Mouse (Mus musculus): ENCODE data around the gene Gpi1.
"Not testable (repeated sequence)": the region's sequence is repeated elsewhere in the genome, so short reads cannot be mapped to it uniquely, and the experiment has no call there.

The Gpi1 gene

DNA sequence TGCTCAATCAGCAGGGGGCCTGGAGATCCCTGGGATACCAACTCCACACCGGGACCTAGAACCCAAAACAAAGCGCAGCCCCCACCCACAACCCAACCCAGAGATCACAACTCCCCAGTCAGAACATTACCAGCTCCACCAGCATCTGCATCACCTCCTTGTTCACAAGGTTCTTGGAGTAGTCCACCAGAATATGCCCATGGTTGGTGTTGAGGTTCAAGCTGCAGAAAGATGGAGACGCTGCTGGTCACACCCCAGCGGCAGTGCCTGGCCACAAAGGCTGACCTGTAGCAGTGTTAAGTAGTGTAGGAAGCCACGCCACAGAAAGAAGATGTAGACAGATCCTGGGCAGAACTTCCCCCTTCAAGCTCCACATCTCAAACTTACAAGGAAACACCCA is 983 bp downstream of the Gpi1 start:
- DNase-seq (ENCODE audit: low spot score), result no peak

DNA sequence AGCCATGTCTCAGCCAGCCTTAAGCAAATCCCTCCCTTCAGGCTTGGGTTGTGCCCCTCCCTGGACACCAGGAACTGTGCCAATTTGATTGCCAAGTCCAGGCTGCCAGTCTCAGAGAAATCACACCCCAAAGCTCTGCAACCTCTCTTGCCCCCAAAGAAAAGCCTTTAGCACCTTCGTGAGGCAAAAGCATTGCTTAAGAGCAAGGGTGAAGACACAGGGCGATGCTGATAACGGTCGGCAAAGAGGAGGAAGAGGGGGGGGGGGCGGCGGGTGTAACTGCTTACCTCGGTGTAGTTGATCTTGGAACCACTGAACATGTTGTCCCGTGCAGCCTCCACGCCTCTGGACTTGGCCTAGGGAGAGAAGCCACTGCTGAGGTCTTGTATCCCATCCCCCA is 1.5 kb downstream of the Gpi1 start:
- no peak for DNase-seq (ENCODE audit: low spot score)

DNA sequence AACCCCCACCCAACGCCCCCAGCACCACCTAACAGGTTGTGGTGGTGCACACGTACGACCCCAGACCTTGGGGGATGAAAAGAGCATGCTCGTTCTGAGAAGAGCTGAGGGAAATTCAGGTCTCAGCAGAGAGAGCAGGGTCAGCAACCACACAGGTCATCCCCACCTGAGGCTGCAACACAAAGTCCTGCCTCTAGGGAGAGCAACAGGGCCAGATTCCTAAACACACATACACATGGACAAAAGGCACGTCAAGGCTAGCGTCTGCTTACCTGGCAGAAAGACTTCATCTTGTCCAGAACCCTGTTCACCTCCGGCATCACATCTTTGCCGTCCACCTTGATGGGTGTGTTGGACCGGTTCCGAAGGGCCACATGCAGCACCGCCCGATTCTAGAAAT is 3.3 kb downstream of the Gpi1 start:
- no peak for DNase-seq (ENCODE audit: low spot score)

DNA sequence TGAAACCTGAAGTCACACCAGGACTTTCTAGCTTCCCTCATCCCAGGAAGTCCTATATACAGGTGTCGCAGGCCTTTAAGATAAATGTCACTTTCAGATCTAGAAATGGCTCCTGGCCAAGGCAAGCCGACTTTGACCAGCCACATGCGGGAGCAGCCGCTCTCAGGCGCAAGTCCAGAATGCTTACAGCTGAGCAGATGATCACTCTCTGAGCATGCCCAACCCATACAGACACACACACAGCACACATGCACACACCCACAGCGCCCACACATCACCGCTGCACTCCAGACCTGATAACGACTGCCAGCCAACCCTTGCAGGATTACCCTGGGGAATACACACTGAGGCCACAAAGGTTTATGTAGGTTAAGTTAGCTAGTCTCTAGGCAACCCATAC is 4.0 kb downstream of the Gpi1 start:
- no peak for DNase-seq (ENCODE audit: low spot score)

DNA sequence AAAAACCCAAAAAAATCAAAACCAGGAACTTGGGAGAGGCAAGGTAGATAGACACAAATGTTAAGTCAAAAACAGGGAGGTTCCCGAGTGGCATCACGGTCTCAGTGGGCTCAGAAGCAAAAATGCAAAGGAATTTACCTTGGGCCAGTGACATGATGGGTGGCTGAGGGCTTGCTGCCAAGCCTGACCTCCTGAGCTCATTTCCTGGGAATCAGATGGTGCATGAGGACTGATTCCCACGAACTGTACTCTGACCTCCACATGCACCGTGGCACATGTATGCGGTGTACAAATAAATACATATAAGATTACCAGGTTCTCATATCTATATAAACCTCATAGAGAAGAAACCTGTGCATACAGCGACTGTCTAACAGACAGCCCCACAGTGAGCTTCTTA is 5.8 kb downstream of the Gpi1 start:
- DNase-seq (ENCODE audit: low spot score), result no peak

DNA sequence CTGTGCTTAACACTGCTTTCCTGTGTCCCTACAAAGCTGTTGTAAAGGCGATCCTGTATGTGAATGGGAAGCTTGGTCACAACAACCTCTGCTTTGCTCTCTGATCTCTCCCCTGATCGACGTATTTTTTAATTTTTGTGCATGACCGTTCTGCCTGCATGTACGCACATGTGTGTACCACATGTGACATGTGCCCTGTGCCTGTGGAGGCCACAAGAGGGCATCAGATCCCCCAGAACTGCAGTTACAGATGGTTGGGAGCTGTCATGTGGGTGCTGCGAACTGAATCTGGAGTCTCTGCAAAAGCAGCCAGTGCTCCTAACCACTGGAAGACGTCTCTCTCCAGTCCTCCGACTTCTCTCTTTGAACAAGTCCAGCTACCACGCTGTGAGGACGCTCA is 7.8 kb downstream of the Gpi1 start:
- DNase-seq (ENCODE audit: low spot score), result no peak

DNA sequence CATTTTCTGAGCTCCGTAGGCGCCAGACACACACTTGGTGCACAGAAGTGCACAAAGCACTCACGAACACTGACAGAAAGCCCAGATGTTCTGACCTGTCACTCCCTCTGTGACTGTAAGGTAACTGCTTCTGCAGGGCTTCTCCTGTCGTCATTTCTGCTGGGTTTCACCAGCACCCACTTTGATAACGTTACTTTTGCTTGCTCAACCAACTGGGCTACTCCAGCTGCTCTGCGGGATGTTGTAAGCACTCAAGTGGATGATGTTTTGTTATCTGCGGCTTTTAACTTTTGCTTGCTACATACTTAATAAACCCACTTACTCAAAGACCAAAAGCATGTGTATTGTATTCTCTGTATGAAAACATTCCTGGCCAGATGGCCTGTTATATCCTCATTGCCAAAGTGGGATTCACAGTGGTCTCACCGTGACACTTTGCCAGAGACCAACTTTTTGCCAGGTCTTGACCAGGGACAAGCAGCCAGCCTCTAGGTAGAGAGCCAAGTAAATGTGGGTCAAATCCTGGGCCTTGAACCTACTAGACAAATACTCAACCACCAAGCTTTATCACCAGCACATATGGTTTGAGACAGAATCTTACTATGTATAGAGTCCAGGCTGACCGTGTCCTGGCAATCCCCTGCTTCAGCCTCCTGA is 8.4 kb downstream of the Gpi1 start:
- DNase-seq (ENCODE audit: low spot score), result no peak

DNA sequence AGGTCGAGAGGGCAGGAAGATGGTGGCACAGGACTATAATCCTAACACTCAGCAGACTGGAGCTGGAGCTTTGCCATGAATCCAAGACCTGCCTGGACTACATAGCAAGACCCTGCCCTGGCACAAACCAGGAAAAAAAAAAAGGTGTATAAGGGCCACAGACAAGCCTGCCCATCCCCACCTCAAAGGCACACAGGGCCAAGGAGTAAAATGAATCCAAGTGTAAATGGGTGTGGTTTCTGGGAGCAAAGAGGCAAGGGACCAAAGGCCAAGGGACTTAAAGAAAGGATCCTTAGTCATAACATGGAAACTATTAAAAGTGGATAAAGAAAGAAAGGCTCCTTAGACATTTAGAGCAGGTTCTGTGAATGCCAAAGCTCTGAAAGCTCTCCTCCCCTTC is 11.6 kb downstream of the Gpi1 start:
- no peak for DNase-seq (ENCODE audit: low spot score)

DNA sequence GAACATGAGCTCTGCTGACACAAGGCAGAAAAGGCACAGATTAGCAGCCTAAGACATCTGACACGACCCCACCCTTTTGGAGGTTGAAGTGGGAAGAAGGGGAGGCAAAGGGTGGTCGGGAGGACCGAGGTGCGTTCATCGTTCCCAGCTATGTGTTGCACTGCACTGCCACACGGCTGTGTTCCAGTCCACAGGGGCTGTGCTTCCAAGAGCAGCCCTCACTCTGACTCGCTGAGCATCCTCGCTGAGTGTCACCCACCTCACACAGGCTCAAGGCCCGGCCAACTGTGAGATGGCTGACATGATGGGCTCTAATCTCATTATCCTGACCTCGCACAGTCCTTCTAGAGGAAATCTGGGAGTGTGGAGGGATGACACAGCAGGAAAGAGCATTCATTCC is 13.7 kb downstream of the Gpi1 start:
- no peak for DNase-seq (ENCODE audit: low spot score)

DNA sequence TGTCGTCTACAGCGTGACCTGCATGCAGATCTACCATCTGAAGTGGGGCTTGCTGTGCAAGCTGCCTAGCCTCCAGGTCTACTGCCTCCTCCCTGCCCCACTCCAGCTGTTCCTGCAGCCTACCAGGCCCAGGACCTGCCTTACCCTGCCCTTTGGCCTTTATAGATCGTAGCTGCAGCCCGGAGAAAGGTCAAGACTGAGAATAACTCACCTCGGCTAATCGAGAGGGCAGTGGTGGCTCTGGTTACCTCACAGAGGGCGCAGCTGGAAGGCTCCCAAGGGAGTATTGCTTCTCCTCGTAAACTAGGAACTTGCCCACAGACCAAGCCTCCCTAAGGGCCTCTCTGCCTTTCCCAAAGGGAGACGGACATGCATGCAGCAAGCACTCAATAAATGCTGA is 14.7 kb downstream of the Gpi1 start:
- DNase-seq (ENCODE audit: low spot score), result no peak

DNA sequence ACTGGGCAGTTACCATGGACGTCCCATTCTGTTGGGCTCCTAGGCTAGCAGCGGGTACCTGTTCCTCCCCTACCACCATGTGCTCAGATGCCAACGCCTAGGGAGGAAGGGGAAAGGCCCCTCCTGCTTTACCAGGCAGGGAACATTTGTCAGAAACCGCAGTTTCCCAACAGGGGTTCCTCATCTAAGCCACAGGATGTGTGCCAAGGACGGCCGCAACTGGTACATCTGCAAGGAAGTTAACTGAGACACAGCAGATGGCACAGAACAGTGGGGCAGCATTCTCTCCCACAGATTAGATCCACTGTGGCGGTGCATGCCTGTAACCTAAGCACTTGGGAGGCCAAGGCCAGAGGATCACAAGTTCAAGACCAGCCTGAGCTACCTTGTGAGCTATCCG is 15.5 kb downstream of the Gpi1 start:
- no peak for DNase-seq (ENCODE audit: low spot score)

DNA sequence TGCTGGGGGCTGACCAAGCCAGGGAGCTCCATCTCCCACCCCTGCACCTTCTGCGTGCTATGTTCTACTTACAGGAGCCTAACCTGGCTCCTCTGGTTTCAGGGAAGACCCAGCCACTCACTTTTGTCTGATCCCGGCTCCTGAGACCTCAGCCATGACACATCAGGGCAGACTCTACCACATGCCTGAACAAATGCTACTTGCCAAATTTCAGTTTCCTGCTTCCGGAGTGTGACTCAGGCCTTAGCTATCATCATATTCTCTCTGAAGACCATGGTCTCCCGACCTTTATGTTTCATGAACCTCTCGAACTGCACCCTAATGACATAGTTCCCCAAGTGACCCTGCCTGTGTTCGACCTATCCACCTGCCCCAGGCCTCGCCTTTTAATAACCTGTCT is 16.9 kb downstream of the Gpi1 start:
- no peak for DNase-seq (ENCODE audit: low spot score)

DNA sequence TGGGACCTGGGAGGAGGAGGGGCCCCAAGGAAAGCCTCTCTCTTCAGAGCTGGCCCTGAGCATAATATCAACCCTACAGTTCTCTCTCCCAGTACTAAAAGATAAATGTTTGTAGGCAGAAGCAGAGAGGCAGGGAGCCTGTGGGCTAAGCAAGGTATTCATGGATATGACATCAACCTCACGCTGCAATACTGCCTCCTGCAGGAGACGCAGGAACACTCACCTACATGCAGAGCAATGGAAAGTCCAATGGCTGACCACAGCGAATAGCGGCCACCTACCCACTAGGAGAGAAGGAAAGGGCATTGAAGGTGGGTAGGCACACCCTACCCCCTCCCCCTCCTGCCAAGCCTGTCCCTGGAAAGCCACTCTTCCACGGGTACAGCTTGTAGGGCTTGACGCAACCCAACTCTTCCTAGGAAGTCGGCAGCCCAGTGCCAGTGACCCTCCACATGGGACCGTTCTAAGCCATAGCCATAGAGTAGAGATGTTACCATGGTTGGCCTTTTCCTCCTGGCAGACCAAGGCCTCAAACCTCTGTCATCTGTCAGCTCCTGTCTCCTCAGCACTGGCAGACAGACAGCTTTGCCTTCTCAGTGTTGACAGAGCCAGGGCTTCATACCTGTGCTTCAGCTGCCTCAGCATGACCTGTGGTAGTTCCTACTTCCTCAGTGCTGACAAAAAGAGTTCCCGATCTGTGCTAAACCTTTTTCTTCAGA is 21.9 kb downstream of the Gpi1 start:
- DNase-seq (ENCODE audit: low spot score), result no peak

DNA sequence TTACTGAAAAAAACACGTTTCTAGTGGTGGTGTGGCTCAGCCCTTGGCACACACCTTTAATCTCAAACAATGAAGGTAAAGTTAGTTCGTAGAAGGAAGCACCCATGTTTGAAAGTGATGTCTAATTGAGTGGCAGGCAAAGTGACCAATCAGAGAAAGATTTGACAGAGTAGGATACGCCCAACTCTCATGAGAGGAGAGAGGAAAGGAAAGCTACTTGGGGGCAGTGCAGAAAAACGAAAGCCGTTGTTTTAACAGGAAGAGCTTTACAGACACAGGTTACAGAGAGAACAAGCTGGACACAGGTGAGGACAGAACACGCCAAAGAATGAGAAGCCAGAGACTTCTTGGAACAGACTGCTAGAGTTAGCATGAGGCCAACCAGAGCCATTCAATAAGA is 23.8 kb downstream of the Gpi1 start:
- DNase-seq (ENCODE audit: low spot score), result no peak

DNA sequence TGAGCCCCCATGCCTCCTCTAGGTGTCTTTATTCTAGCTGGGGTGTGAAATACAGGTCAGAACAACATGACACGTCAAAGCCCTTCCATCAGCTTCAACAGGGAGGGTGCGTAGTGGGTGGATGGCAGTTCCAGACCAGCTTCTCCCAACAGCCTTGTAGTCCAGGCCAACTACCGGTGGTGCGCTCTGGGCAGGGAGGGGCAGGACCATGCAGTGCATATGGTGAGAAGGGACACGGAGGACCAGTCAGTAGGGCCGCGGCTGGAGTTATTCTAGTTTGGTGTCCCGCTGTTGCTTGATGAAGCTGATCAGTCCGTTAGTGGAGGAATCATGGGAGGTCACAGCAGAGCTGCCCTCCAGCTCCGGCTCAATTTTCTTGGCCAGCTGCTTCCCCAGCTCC is 28.0 kb downstream of the Gpi1 start:
- DNase-seq (ENCODE audit: low spot score), result not testable (repeated sequence)

DNA sequence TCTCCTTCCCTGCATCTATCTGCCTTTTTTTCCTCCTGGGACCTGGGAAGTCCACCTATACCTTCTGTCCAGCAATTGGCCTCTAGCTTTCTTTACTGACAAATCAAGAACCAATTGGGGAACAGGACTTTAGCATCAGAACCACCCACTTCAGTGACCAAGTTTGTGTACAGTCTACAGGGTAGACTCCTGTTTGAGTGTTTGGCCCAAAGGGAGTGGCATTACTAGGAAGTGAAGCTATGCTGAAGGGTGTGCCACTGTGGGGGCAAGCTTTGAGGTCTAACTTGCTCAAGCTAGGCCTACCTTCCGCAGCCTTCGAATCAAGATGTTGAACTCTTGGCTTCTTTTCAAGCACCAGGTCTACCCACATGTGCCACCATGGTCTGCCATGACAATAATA is 29.3 kb downstream of the Gpi1 start:
- no peak for DNase-seq (ENCODE audit: low spot score)

DNA sequence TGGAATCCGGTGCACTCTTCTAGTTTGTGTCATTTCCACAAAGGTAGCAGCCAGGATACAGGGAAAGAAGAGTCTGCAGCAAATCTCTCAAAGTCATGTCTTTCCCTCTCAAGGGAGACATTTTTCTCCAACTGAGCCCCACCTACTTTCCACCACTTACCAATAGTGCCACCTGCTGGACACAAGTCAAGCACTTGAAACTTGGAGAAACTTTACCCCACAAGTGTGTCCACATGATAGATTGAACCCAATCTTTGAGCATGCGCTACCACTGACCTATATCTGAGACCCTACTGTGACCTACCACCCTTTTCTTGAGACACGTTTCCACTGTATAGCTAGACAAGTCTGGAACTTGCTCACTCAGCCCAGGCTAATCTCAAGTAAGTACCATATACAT is 31.8 kb downstream of the Gpi1 start:
- peak; percentile 49 for DNase-seq (ENCODE audit: low spot score)

DNA sequence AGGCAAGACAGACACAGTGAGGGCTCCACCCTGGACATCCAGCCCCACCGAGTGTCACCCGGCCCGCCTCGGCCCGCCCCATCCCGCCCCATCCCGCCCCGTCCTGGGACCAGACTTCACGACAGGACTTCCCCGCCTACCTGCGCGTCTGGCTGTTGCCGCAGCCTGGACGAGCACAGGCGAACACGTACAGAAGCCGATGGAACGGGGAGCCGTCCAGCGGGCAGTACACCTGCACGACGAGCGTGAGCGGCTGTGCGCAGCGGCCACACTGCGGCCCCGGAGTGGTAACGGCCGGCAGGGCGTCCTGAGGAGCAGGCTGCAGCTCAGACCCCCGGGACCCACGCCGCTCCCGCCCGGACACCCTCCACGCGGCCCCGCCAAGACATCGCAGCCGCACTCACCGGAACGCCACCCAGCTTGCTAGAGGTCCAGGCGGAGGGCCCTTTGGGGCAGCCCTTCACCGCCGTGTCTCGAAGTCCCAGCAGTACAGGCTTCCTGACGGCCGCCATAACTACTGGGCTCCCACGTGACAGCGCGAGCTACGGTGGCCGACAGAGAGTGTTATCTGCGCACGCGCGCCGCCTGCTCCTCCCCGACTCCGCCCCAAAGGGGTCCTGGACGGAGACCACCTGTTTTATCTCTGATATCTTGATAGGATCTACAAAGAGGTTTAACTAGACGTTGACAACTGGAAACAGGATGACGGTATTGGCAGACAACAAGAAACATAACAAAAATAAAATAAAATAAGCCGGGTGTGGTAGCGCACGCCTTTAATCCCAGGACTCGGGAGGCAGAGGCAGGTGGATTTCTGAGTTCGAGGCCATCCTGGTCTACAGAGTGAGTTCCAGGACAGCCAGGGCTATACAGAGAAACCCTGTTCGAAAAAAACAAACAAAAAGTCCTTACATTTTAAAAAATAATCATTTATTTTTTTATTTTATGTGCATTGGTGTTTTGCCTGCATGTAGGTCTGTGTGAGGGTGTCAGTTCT is 33.7 kb downstream of the Gpi1 start, which contains the start of gene Pdcd2l:
Gene Pdcd2l (minus strand): TSS at position 530 of the 997 bp plus-strand sequence.
- peak; percentile 90 for DNase-seq (ENCODE audit: low spot score)

DNA sequence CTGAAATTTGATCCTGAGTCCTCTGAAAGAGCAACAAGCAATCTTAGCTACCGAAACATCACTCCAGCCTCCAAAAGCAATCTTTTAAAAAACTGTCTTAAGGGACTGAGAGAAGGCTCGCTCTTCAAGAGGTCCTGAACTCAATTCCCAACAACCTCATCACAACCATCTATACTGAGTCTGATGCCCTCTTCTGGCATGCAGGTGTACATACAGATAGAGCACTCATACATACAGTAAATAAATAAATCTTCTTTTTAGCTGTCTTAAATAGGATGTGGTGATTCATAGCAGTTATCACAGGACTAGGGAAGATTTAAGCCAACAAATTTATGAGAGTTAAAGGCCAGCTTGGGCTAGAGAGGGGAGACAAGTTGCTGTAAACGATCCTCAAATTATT is 34.5 kb downstream of the Gpi1 start:
- no peak for DNase-seq (ENCODE audit: low spot score)

DNA sequence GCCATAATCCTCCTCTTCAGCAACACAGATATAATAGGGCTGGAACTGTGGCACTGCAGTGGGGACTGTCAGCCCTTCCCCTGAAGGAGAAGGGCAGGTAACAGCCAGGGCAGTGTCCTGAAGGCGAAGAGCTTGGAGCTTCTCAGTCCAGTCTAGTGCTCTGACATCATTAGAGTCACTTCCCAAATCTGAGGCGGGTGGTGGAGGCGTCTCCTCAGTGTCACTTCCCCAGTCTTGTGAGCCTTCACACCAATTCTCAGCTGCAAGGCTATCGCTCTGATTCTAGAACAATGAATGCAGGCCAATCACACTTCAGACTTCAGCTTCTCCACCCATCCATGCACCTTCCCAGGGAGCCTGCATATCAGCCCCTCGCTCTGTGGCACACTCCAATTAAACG is 37.3 kb downstream of the Gpi1 start:
- no peak for DNase-seq (ENCODE audit: low spot score)

DNA sequence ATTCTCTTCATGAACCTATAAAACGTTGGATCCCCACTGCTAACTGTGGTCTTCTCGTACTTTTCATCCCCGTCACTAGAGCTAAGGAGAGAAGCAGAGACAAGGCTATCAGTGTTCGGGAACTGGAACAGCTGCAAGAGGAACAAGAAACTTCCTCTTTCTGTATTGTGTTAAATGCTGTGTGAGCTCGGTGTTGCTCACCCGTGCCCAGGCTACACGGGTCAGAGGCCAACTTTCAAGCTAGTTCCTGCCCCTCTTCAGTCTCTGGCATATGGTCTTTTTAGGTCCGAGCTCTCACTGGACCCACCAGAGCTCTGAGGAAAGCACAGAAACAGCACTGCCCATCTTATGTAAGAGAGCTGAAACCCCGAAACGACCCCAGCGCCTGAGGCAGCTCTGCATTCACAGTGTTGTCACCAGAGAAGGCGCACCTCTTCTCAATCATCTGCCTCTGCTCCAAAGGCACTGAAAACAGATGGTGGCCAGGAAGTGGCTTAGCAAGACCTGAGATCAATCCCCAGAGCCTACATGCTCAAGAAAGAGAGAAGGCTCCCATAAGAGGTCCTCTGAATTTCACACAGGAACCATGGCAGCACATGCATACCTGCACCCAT is 40.7 kb downstream of the Gpi1 start:
- no peak for DNase-seq (ENCODE audit: low spot score)

DNA sequence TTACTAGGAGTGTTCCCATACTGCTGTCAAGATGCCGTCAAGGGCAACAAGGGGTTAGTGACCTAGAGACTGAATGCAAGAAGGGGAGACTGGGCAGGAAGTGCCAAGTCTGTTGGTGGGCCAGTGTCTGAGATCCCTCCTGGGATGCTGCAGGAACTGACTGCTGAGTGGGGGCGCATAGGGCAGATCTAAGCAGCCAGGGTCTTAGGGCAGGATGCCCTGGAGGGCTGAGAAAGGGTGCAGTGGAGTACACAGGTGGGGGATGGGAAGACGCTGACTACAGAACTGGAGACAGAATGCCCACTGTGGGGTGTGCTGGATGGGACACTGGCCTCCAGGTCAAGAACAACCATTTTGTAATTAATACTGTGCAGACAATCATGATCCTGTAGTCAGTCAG is 46.3 kb downstream of the Gpi1 start:
- DNase-seq (ENCODE audit: low spot score), result no peak

All from T-cell, adult 2 months (primary cell).